Mouse (Mus musculus): ENCODE measurements at regions not wholly inside any gene's neighbourhood (a gene's known extent, or its start where the extent isn't known, plus 50 kb on each side); places are given as distances from the start of the nearest gene placed in this dataset.

GRCm38 (mm10) chr14:15809083-15809482, 370.3 kb upstream of the Lrrc3b start:
- TF ChIP-seq CTCF (conservative IDR thresholded peaks at IDR 0.05; ENCODE audit: low read length) (no peak), POU5F1 (IDR thresholded peaks at IDR 0.05; ENCODE audit: borderline replicate concordance, low read length) (no peak)
